Mouse (Mus musculus) limb, embryonic 14.5 days (tissue): ENCODE results near the gene Gm20481. TPM values are rescaled to one million over a fixed set of nuclear protein-coding genes. Genes with fewer than 3 reads are reported as not detected.

ENCODE experiments used
- ATAC-seq: fragments of 200-750 bp; cut with Nextera tagmentation; 2 replicates; pipeline ENCODE4 v1.8.0; 2017; ENCODE audit warnings: low read depth, moderate number of reproducible peaks, moderate TSS enrichment; ENCODE audit not compliant: low FRiP score
- DNase-seq: peaks from one replicate; pipeline ENCODE4 v3.0.0-alpha.2; 2015; ENCODE audit warnings: low spot score
- H3K27ac ChIP-seq: fragments of 300-500 bp; sonication (generic); replicated peaks from 2 replicates; pipeline ENCODE4 v1.5.1; 2014; ENCODE audit warnings: low read depth, mild to moderate bottlenecking, low read length, moderate library complexity, mixed read lengths
- H3K27me3 ChIP-seq: fragments of 300-500 bp; sonication (generic); 2 replicates; pipeline ENCODE4 v1.6.1; 2014; ENCODE audit warnings: low read length, mixed read lengths; ENCODE audit not compliant: control insufficient read depth, insufficient read depth
- H3K36me3 ChIP-seq: fragments of 300-500 bp; sonication (generic); 2 replicates; pipeline ENCODE4 v1.6.1; 2014; ENCODE audit warnings: mild to moderate bottlenecking, low read length, moderate library complexity, mixed read lengths; ENCODE audit not compliant: control insufficient read depth, insufficient read depth
- H3K4me1 ChIP-seq: fragments of 300-500 bp; sonication (generic); 2 replicates; pipeline ENCODE4 v1.6.1; 2014; ENCODE audit warnings: antibody characterized with exemption, low read length, mixed read lengths; ENCODE audit not compliant: control insufficient read depth, insufficient read depth
- H3K4me2 ChIP-seq: fragments of 300-500 bp; sonication (generic); replicated peaks from 2 replicates; pipeline ENCODE4 v1.6.1; 2014; ENCODE audit warnings: low read depth, mild to moderate bottlenecking, low read length, moderate library complexity; ENCODE audit not compliant: severe bottlenecking
- H3K4me3 ChIP-seq: fragments of 300-500 bp; sonication (generic); replicated peaks from 2 replicates; pipeline ENCODE4 v1.5.1; 2014; ENCODE audit warnings: low read length
- H3K9ac ChIP-seq: fragments of 300-500 bp; sonication (generic); 2 replicates; pipeline ENCODE4 v1.6.1; 2014; ENCODE audit warnings: mild to moderate bottlenecking, low read depth, low read length, moderate library complexity; ENCODE audit not compliant: severe bottlenecking
- H3K9me3 ChIP-seq: fragments of 300-500 bp; sonication (generic); 2 replicates; pipeline ENCODE4 v1.6.1; 2016; ENCODE audit warnings: low read length; ENCODE audit not compliant: control insufficient read depth
- POLR2A ChIP-seq: fragments of 200-500 bp; IDR thresholded peaks from 2 replicates; pipeline ENCODE4 v1.8.0; 2012; ENCODE audit warnings: inconsistent platforms, mild to moderate bottlenecking, moderate library complexity, borderline replicate concordance; ENCODE audit not compliant: insufficient read depth, insufficient read length; ENCODE audit errors: extremely low read depth
- WGBS: fragments of 180-500 bp; shearing (Covaris S2); extraction: QIAGEN DNeasy Blood & Tissue Kit; methylation state at CpG from one replicate; pipeline ENCODE4 v1.1.7; 2014; 5-methylcytosine and 5-hydroxymethylcytosine counted together
- polyA plus RNA-seq, 2 experiments: library from polyadenylated mRNA; depleted of rRNA in 1 of 2; stranded (reverse) in 1 of 2; unstranded in 1 of 2; fragments of >200 nt; fragmentation: Nextera tagmentation in 1 of 2; extraction: Ambion mirVana in 1 of 2; gene quantifications; 2 replicates each; pipeline versions ENCODE4 v1.2.1 to v1.2.3; 2012 to 2014

Gene Gm20481
- polyA plus RNA-seq, 2 experiments, result not detected

GRCm38 (mm10) chr17:34937960-34938505 is 31.7 kb upstream of the Gm20481 start:
- Histone ChIP-seq H3K4me2 (no peak overlapping the region), H3K36me3 (peaks cover 12% of the 10 kb centered on the region), H3K9me3 (no peaks in the 10 kb centered on the region), H3K9ac (no peak overlapping the region), H3K27me3 (no peaks in the 10 kb centered on the region), H3K4me3 (no peak overlapping the region), H3K27ac (no peak overlapping the region), H3K4me1 (peaks cover 5% of the 10 kb centered on the region)
- no peak for ATAC-seq
- DNase-seq, result no peak
- WGBS, result 83% methylated on average over 6 of the region's 6 CpGs
- TF ChIP-seq POLR2A, result no peak

GRCm38 (mm10) chr17:34941344-34942041 is 28.2 kb upstream of the Gm20481 start:
- DNase-seq (no peak), ATAC-seq (peak; percentile 60; the same call in 1 of the 2 replicates)
- H3K36me3 ChIP-seq, result no peaks in the 10 kb centered on the region
- peak overlapping the region; percentile 25 for H3K4me3 ChIP-seq
- 4% methylated on average over 15 of the region's 15 CpGs for WGBS
- no peaks in the 10 kb centered on the region for H3K27me3 ChIP-seq
- H3K4me2 ChIP-seq, result peak overlapping the region; percentile 49
- no peaks in the 10 kb centered on the region for H3K9me3 ChIP-seq
- TF ChIP-seq POLR2A, result no peak
- H3K27ac ChIP-seq, result 0 out of 2 replicates have a peak overlapping the region, but pooled peaks have one; percentile 4
- H3K9ac ChIP-seq, result peak overlapping the region; percentile 48
- H3K4me1 ChIP-seq, result peaks cover 5% of the 10 kb centered on the region

GRCm38 (mm10) chr17:34943128-34943815 is 26.4 kb upstream of the Gm20481 start:
- WGBS, result 80% methylated on average over 4 of the region's 4 CpGs
- no peak for TF ChIP-seq POLR2A
- no peak for ATAC-seq

GRCm38 (mm10) chr17:34944362-34944761 is 25.4 kb upstream of the Gm20481 start:
- no peak overlapping the region for H3K4me3 ChIP-seq
- H3K4me2 ChIP-seq, result no peak overlapping the region
- H3K36me3 ChIP-seq, result peaks cover under 1% of the 10 kb centered on the region
- H3K9ac ChIP-seq, result no peak overlapping the region
- no peak for TF ChIP-seq POLR2A
- H3K27me3 ChIP-seq, result no peaks in the 10 kb centered on the region
- H3K4me1 ChIP-seq, result peaks cover 5% of the 10 kb centered on the region
- DNase-seq (no peak), ATAC-seq (no peak)
- H3K9me3 ChIP-seq, result no peaks in the 10 kb centered on the region
- no peak overlapping the region for H3K27ac ChIP-seq

More at GRCm38 (mm10) chr17:34943128-34943815, 26.4 kb upstream of the Gm20481 start:
- Histone ChIP-seq H3K4me2 (no peak overlapping the region), H3K27ac (no peak overlapping the region), H3K4me3 (no peak overlapping the region), H3K9me3 (no peaks in the 10 kb centered on the region), H3K4me1 (peaks cover 5% of the 10 kb centered on the region), H3K36me3 (no peaks in the 10 kb centered on the region), H3K27me3 (no peaks in the 10 kb centered on the region), H3K9ac (no peak overlapping the region)
- DNase-seq, result no peak

- 88% methylated on average over 5 of the region's 5 CpGs for WGBS
- TF ChIP-seq POLR2A, result no peak
Measured at GRCm38 (mm10) chr17:34946486-34947140, 23.1 kb upstream of the Gm20481 start.

More at GRCm38 (mm10) chr17:34946486-34947140, 23.1 kb upstream of the Gm20481 start:
- no peaks in the 10 kb centered on the region for H3K9me3 ChIP-seq
- no peak overlapping the region for H3K4me2 ChIP-seq
- H3K27me3 ChIP-seq, result no peaks in the 10 kb centered on the region
- no peak for ATAC-seq
- DNase-seq, result no peak
- peaks cover 11% of the 10 kb centered on the region for H3K4me1 ChIP-seq
- no peak overlapping the region for H3K4me3 ChIP-seq
- H3K36me3 ChIP-seq, result peaks cover 23% of the 10 kb centered on the region
- no peak overlapping the region for H3K27ac ChIP-seq
- H3K9ac ChIP-seq, result no peak overlapping the region
